Mouse (Mus musculus) mature B cell (primary cell): ENCODE measurements around the gene Coro1c.

Experiments
- in situ Hi-C: fragments of 300-500 bp; cut with MboI; formaldehyde crosslinking; loops from 2 replicates; pipeline ENCODE4 v1.14.3; 2019

The Coro1c gene

GRCm38 (mm10) chr5:113884750-113885149 lies 23.8 kb downstream of the Coro1c start:
- in situ Hi-C loops: no loop called here

GRCm38 (mm10) chr5:113883384-113883771 lies 25.2 kb downstream of the Coro1c start:
- in situ Hi-C loops: no loop called here

- in situ Hi-C loops: no loop called here
Observed at GRCm38 (mm10) chr5:113882566-113883383, 25.8 kb downstream of the Coro1c start.

- in situ Hi-C loops: no loop called here
Observed at GRCm38 (mm10) chr5:113881136-113881535, 27.4 kb downstream of the Coro1c start.

GRCm38 (mm10) chr5:113878943-113879617 lies 29.5 kb downstream of the Coro1c start:
- in situ Hi-C loops: no loop called here

- in situ Hi-C loops: no loop called here
Observed at GRCm38 (mm10) chr5:113877565-113877964, 31.0 kb downstream of the Coro1c start.

GRCm38 (mm10) chr5:113876176-113876575 lies 32.4 kb downstream of the Coro1c start:
- in situ Hi-C loops: no loop called here

- in situ Hi-C loops: no loop called here
Observed at GRCm38 (mm10) chr5:113875625-113876024, 32.9 kb downstream of the Coro1c start.

- in situ Hi-C loops: no loop called here
Observed at GRCm38 (mm10) chr5:113874063-113875024, 34.2 kb downstream of the Coro1c start.

- in situ Hi-C loops: no loop called here
Observed at GRCm38 (mm10) chr5:113872936-113873912, 35.3 kb downstream of the Coro1c start.

GRCm38 (mm10) chr5:113871903-113872548 lies 36.5 kb downstream of the Coro1c start:
- in situ Hi-C loops: no loop called here

GRCm38 (mm10) chr5:113870393-113871040 lies 38.0 kb downstream of the Coro1c start:
- in situ Hi-C loops: no loop called here

GRCm38 (mm10) chr5:113869132-113869531 lies 39.4 kb downstream of the Coro1c start:
- in situ Hi-C loops: no loop called here

GRCm38 (mm10) chr5:113864992-113865391 lies 43.6 kb downstream of the Coro1c start:
- in situ Hi-C loops: no loop called here

- in situ Hi-C loops: no loop called here
Observed at GRCm38 (mm10) chr5:113863994-113864393, 44.6 kb downstream of the Coro1c start.

GRCm38 (mm10) chr5:113862418-113862817 lies 46.1 kb downstream of the Coro1c start:
- in situ Hi-C loops: no loop called here

- in situ Hi-C loops: no loop called here
Observed at GRCm38 (mm10) chr5:113861294-113861693, 47.3 kb downstream of the Coro1c start.

GRCm38 (mm10) chr5:113858971-113859370 lies 49.6 kb downstream of the Coro1c start:
- in situ Hi-C loops: loop anchor here (10.0 kb wide), 1 partner anchor 86 kb away; no protein-coding TSS in a partner anchor

- in situ Hi-C loops: loop anchor here (10.0 kb wide), 1 partner anchor 86 kb away; no protein-coding TSS in a partner anchor
Observed at GRCm38 (mm10) chr5:113858550-113858949, 50.0 kb downstream of the Coro1c start.

GRCm38 (mm10) chr5:113857631-113858030 lies 50.9 kb downstream of the Coro1c start:
- in situ Hi-C loops: loop anchor here (10.0 kb wide), 1 partner anchor 87 kb away; no protein-coding TSS in a partner anchor
